Mouse (Mus musculus): ENCODE data around the gene Cd274. TPM values are rescaled to one million over a fixed set of nuclear protein-coding genes. Genes with fewer than 3 reads are reported as not detected.
"Not testable (repeated sequence)": the region's sequence is repeated elsewhere in the genome, so short reads cannot be mapped to it uniquely, and the experiment has no call there.

Cd274 gene
- polyA plus RNA-seq, 1 experiment: not detected

GRCm38 (mm10) chr19:29414513-29414912 is 47.3 kb downstream of the Cd274 start:
- no peak overlapping the region for H3K27ac ChIP-seq (ENCODE audit: insufficient read depth, low read depth, low read length)
- 95% methylated on average over 3 of the region's 3 CpGs for WGBS
- no peak overlapping the region for H3K4me3 ChIP-seq (ENCODE audit: insufficient read depth, low read depth, low read length)
- no peaks in the 10 kb centered on the region for H3K4me1 ChIP-seq (ENCODE audit: control insufficient read depth, insufficient read depth, low read length)
- TF ChIP-seq POLR2A (IDR thresholded peaks at IDR 0.05; ENCODE audit: insufficient read depth, low read depth, low read length): no peak
- TF ChIP-seq CTCF (IDR thresholded peaks at IDR 0.05; ENCODE audit: insufficient read depth, low read depth, low read length): no peak

- not testable (repeated sequence) for H3K4me1 ChIP-seq (ENCODE audit: control insufficient read depth, insufficient read depth, low read length); H3K4me3 ChIP-seq (ENCODE audit: insufficient read depth, low read depth, low read length); H3K27ac ChIP-seq (ENCODE audit: insufficient read depth, low read depth, low read length)
Measured at GRCm38 (mm10) chr19:29414917-29415316, 47.7 kb downstream of the Cd274 start.

- TF ChIP-seq CTCF (IDR thresholded peaks at IDR 0.05; ENCODE audit: insufficient read depth, low read depth, low read length) (no peak), POLR2A (IDR thresholded peaks at IDR 0.05; ENCODE audit: insufficient read depth, low read depth, low read length) (no peak)
- no peak overlapping the region for H3K4me3 ChIP-seq (ENCODE audit: insufficient read depth, low read depth, low read length)
- 84% methylated on average over 3 of the region's 3 CpGs for WGBS
Measured at GRCm38 (mm10) chr19:29416393-29416902, 49.2 kb downstream of the Cd274 start.

GRCm38 (mm10) chr19:29417188-29417587 is 49.9 kb downstream of the Cd274 start:
- TF ChIP-seq POLR2A (IDR thresholded peaks at IDR 0.05; ENCODE audit: insufficient read depth, low read depth, low read length) (no peak), CTCF (IDR thresholded peaks at IDR 0.05; ENCODE audit: insufficient read depth, low read depth, low read length) (no peak)
- WGBS: 91% methylated on average over 2 of the region's 2 CpGs
- H3K27ac ChIP-seq (ENCODE audit: insufficient read depth, low read depth, low read length): no peak overlapping the region

More at GRCm38 (mm10) chr19:29416393-29416902, 49.2 kb downstream of the Cd274 start:
- H3K4me1 ChIP-seq (ENCODE audit: control insufficient read depth, insufficient read depth, low read length): no peaks in the 10 kb centered on the region
- H3K27ac ChIP-seq (ENCODE audit: insufficient read depth, low read depth, low read length): no peak overlapping the region

GRCm38 (mm10) chr19:29417894-29418293 is 50.6 kb downstream of the Cd274 start:
- Histone ChIP-seq H3K27ac (ENCODE audit: insufficient read depth, low read depth, low read length) (no peak overlapping the region), H3K4me1 (ENCODE audit: control insufficient read depth, insufficient read depth, low read length) (peaks cover 6% of the 10 kb centered on the region), H3K4me3 (ENCODE audit: insufficient read depth, low read depth, low read length) (no peak overlapping the region)
- TF ChIP-seq CTCF (IDR thresholded peaks at IDR 0.05; ENCODE audit: insufficient read depth, low read depth, low read length) (no peak), POLR2A (IDR thresholded peaks at IDR 0.05; ENCODE audit: insufficient read depth, low read depth, low read length) (no peak)
- 64% methylated on average over 2 of the region's 2 CpGs for WGBS

More at GRCm38 (mm10) chr19:29417188-29417587, 49.9 kb downstream of the Cd274 start:
- no peak overlapping the region for H3K4me3 ChIP-seq (ENCODE audit: insufficient read depth, low read depth, low read length)
- peaks cover 4% of the 10 kb centered on the region for H3K4me1 ChIP-seq (ENCODE audit: control insufficient read depth, insufficient read depth, low read length)

GRCm38 (mm10) chr19:29418661-29419115 is 51.4 kb downstream of the Cd274 start:
- no peak overlapping the region for H3K4me3 ChIP-seq (ENCODE audit: insufficient read depth, low read depth, low read length)
- no peak overlapping the region for H3K27ac ChIP-seq (ENCODE audit: insufficient read depth, low read depth, low read length)
- WGBS: 51% methylated on average over 9 of the region's 9 CpGs
- H3K4me1 ChIP-seq (ENCODE audit: control insufficient read depth, insufficient read depth, low read length): peaks cover 6% of the 10 kb centered on the region
- no peak for TF ChIP-seq CTCF (IDR thresholded peaks at IDR 0.05; ENCODE audit: insufficient read depth, low read depth, low read length)
- no peak for TF ChIP-seq POLR2A (IDR thresholded peaks at IDR 0.05; ENCODE audit: insufficient read depth, low read depth, low read length)

GRCm38 (mm10) chr19:29419506-29419905 is 52.3 kb downstream of the Cd274 start:
- H3K4me1 ChIP-seq (ENCODE audit: control insufficient read depth, insufficient read depth, low read length): peaks cover 6% of the 10 kb centered on the region
- TF ChIP-seq CTCF (IDR thresholded peaks at IDR 0.05; ENCODE audit: insufficient read depth, low read depth, low read length) (no peak), POLR2A (IDR thresholded peaks at IDR 0.05; ENCODE audit: insufficient read depth, low read depth, low read length) (no peak)
- 72% methylated on average over 3 of the region's 3 CpGs for WGBS
- H3K4me3 ChIP-seq (ENCODE audit: insufficient read depth, low read depth, low read length): no peak overlapping the region
- H3K27ac ChIP-seq (ENCODE audit: insufficient read depth, low read depth, low read length): no peak overlapping the region

GRCm38 (mm10) chr19:29419946-29420345 is 52.7 kb downstream of the Cd274 start:
- Histone ChIP-seq H3K27ac (ENCODE audit: insufficient read depth, low read depth, low read length) (no peak overlapping the region), H3K4me3 (ENCODE audit: insufficient read depth, low read depth, low read length) (no peak overlapping the region), H3K4me1 (ENCODE audit: control insufficient read depth, insufficient read depth, low read length) (peaks cover 6% of the 10 kb centered on the region)
- TF ChIP-seq CTCF (IDR thresholded peaks at IDR 0.05; ENCODE audit: insufficient read depth, low read depth, low read length) (no peak), POLR2A (IDR thresholded peaks at IDR 0.05; ENCODE audit: insufficient read depth, low read depth, low read length) (no peak)

GRCm38 (mm10) chr19:29420397-29420796 is 53.1 kb downstream of the Cd274 start:
- Histone ChIP-seq H3K4me1 (ENCODE audit: control insufficient read depth, insufficient read depth, low read length) (peaks cover 6% of the 10 kb centered on the region), H3K4me3 (ENCODE audit: insufficient read depth, low read depth, low read length) (no peak overlapping the region), H3K27ac (ENCODE audit: insufficient read depth, low read depth, low read length) (no peak overlapping the region)
- TF ChIP-seq POLR2A (IDR thresholded peaks at IDR 0.05; ENCODE audit: insufficient read depth, low read depth, low read length): no peak
- TF ChIP-seq CTCF (IDR thresholded peaks at IDR 0.05; ENCODE audit: insufficient read depth, low read depth, low read length): no peak
- 88% methylated on average over 8 of the region's 8 CpGs for WGBS
